Mouse (Mus musculus) fat pad, adult 2 months (tissue): ENCODE results near the gene Gpr4.

Experiments
- DNase-seq: peaks from one replicate; pipeline ENCODE4 v3.0.0-alpha.2; 2011; ENCODE audit warnings: low read depth, low spot score; ENCODE audit errors: extremely low read depth

Gpr4 gene

GRCm38 (mm10) chr7:19211996-19212755 lies at the start of gene Gpr4:
Gene Gpr4 (plus strand): TSS chr7:19212538.
- no peak for DNase-seq

GRCm38 (mm10) chr7:19162928-19163327 lies 49.4 kb upstream of the Gpr4 start:
- no peak for DNase-seq

DNA sequence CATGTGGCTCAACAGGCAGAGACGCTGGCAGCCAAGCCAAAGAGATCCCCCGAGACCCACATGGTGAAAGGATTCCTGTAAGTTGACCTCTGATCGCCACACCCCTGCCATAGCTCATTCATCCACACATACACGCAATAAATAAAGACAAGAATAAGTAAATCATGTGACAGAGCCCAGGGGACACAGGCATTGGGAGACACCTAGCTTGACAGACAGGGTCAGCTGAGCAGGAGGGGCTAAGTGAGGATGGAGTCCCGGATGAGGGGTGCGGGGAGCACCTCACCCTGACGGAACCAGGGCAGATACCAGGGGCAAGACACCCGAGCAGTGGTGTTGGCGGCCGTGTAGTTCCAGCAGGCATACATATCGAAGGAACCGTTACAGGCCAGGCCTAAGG lies 48.6 kb upstream of the Gpr4 start:
- no peak for DNase-seq

DNA sequence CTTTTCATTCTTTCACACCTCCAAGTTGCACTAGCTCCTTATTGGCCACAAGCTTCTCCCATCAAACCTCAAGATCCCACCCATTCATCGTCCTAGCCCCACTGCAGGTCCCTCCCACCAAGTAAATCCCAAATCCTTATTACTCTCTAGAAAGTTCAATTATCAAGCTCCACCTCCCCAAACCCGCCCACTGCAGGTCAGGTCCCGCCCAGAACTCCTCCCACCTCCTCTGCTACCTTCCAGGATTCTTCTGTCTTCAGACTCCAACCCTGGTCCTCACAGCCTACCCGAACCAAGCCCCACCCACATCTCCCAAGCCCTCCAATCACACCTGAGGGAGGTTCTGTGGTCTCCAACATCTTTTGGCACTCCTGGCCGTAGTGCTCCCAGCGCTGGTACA lies 48.1 kb upstream of the Gpr4 start:
- DNase-seq, result no peak

GRCm38 (mm10) chr7:19164978-19165377 lies 47.4 kb upstream of the Gpr4 start:
- no peak for DNase-seq

GRCm38 (mm10) chr7:19165656-19166423 lies 46.5 kb upstream of the Gpr4 start, which contains the start of gene Gipr:
Gene Gipr (minus strand): TSS chr7:19166127.
- no peak for DNase-seq

DNA sequence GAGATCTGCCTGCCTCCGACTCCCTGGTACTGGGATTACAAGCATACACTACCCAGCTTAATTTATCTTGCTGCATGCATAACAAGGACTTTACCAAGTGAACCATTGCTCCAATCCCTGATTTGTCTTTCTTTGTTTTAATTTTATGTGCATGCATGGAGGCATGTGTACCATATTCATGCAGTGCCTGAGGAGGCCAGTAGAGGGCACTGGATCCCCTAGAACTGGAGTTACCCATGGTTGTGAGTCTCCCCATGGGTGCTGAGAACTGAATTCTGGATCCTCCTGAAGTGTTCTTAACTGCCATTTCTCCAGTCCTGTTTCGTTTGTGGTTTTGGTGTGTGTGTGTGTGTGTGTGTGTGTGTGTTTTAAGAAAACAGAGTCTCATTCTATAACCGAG lies 45.3 kb upstream of the Gpr4 start:
- no peak for DNase-seq

GRCm38 (mm10) chr7:19169506-19169905 lies 42.8 kb upstream of the Gpr4 start:
- no peak for DNase-seq

DNA sequence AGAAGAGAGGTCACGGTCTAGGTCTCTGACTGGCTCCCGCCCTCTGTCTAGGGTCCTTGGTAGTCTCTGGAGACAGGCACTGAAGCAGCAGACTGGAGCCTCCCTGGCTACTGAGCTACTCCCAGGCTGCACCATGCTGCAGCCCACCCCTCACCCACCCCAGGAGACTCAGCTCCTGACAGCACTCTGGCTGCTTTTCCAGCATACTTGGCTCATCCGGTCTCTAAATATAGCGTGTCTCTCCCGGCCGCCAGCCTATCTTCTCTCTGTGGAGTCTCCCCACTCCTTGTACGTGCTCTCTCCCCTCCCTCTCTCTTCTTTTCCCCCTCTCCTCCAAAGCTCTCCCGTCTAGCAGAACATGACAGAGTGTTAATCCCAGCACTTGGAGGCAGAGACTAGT lies 42.2 kb upstream of the Gpr4 start:
- DNase-seq, result no peak

DNA sequence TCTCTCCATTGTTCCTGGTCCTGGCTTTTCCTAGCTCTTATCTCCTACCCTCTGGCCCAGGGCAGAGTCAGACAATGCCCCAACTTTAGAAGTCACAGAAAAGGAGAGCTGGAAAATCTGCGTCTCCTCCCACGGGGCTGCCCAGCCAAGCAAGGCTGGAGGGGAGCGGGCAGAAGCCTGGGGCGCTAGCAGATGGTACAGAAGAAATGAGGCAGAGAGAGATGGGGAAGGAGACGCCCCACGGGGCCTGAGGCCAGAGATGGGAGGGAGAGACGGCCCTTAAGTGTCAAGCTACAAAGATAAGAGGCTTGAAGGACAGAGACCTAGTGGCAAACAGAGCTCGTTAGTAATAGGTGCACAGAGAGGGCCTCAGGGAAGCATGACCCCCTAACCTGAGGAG lies 40.5 kb upstream of the Gpr4 start:
- DNase-seq, result no peak

DNA sequence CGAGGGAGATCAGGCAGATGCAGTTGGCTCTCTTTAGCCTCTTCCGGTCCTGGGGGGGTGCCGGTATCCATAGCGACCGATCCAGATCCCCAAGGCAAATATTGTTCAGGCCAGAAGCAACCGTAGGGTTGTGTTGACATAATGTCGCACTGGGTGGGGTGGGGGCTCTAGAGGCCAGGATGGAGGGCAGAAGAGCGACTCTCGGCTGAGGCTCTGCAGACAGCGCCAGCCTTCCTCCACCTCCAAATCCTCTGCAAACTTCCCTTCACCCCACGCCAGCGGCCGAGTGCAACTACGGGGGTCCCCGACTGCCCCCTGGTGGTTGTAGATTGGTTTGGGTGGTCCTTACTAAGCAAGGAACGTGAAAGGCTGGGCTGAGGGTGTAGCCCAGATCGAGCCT lies 39.5 kb upstream of the Gpr4 start:
- no peak for DNase-seq

- no peak for DNase-seq
These were observed 36.4 kb upstream of the Gpr4 start, which contains the start of gene Eml2 for GRCm38 (mm10) chr7:19175708-19176515. Gene Eml2 (plus strand): TSS chr7:19176421.

DNA sequence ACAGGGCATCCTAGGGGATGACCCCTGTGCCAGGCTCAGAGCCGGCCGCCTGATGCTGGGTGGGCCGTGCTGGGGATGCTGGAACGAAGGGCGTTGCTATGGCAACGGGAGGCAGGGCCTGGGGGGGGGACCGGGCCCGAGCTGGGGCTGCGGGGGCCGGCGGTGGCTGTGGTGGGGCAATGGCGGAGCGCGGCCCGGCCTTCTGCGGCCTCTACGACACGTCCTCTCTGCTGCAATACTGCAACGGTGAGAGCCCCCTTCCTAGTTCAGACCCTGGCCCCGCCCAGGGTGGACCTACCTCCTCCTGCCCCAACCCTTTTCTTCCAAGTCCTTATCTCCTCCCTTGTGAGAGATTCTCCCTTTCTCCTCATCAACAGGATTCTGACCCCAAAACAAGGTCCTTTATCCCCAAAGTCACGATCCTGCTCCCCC lies 35.8 kb upstream of the Gpr4 start:
- no peak for DNase-seq

DNA sequence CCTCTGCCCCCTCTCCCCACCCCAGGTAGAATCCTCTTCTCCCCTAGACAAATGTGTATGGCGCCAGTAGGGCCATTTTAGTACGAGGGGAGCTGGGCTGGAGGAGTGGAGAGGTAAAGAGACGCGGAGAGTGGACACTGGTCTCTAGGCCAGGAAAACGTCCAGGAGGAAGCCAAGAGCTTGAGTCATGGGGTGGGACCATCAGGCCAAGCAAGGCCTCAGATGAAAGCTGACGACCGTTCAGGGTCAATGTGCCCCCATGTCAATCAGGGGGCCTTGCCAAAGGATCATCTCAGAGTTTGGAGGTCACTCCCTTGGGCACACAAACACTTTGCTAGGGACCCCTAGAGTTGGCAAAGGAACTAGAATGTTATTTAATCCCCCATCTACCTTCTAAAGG lies 35.1 kb upstream of the Gpr4 start:
- DNase-seq, result no peak

DNA sequence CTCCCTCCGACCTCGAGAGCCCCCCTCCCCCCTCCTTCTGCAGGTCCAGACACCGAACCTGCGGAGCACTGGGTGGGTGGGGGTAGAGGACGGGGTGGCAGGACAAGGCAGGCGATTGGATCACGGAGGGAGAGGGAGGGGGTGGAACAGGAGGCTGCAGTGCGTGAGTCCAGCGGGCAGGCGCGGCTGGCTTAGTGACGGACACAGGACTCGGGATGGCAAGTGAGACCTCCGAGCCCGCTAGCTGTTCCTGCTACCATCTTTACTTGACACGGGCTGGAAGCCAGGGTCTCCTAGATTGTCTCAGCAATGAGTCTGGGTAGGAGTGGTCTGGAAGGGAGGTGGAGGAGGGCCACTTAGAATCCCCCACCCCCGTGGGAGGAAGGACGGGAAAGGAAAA lies 34.3 kb upstream of the Gpr4 start:
- no peak for DNase-seq

GRCm38 (mm10) chr7:19178443-19179092 lies 33.8 kb upstream of the Gpr4 start:
- DNase-seq, result no peak

DNA sequence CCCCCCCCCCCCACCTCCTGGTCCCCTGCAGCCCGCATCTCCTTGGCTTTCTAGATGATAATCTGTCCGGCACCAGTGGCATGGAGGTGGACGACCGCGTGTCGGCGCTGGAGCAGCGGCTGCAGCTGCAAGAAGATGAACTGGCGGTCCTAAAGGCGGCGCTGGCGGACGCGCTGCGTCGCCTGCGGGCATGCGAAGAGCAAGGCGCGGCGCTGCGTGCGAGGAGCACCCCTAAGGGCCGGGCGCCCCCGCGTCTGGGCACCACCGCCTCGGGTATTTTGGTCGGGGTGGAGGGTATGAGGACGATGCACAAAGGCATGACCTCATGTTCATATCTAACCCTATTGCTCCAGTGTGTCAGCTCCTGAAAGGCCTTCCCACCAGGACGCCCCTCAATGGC lies 33.2 kb upstream of the Gpr4 start:
- DNase-seq, result no peak

DNA sequence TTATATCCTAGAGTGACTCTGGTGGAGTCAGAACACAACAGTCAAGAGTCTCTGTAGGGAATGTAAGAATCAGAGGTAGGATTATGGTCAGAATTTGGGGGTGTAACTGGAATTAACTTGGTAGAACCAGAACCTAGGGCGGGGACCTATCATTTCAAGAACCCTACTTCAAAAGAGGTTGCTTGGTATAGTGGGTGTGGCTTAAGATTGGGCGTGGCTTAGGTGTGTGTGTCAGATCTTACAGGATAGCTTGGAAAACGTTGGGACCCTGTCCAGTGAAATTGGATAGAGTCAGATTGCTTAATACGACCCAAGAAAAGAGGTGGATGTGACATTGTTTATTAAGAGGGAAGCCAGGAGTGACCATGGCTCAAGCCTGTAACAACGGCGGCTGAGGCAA lies 32.4 kb upstream of the Gpr4 start:
- no peak for DNase-seq

GRCm38 (mm10) chr7:19180862-19181429 lies 31.4 kb upstream of the Gpr4 start:
- no peak for DNase-seq

- no peak for DNase-seq
These were observed 28.1 kb upstream of the Gpr4 start for GRCm38 (mm10) chr7:19184250-19184649.

DNA sequence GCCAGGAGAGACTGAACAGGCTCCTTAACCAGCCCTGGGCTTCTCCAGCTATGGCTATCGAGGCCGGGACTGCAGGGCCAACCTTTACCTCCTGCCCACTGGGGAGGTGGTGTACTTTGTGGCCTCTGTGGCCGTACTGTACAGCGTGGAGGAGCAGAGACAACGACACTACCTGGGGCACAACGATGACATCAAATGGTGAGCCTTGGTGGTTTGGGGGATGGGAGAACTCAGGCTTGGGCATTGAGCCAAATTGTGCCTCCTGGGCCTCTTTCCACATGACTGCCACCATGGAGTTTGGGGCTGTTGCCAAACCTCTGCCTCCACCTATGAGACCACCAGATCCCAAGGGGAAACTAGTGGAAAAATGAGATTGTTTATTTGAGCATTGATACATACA lies 27.6 kb upstream of the Gpr4 start:
- no peak for DNase-seq
